Mouse (Mus musculus): Measurements from ENCODE around the gene Clec11a. TPM values are rescaled to one million over a fixed set of nuclear protein-coding genes. Genes with fewer than 3 reads are reported as not detected.

Clec11a gene
- total and polyA plus RNA-seq, 3 experiments, result 0.33 to 0.39 TPM; not detected in 1

GRCm38 (mm10) chr7:44275546-44275945 is 31.2 kb downstream of the Clec11a start:
- DNase-seq (ENCODE audit: low read depth, low spot score), result no peak
- no peaks in the 10 kb centered on the region for H3K4me1 ChIP-seq (ENCODE audit: control insufficient read depth in 1 of 2, insufficient read depth in 2 of 2, low read length in 2 of 2)
- H3K9ac ChIP-seq (ENCODE audit: control insufficient read depth, low read depth, low read length, poor library complexity, severe bottlenecking), result no peak overlapping the region

GRCm38 (mm10) chr7:44274096-44274495 is 32.6 kb downstream of the Clec11a start:
- H3K27me3 ChIP-seq (ENCODE audit: control insufficient read depth in 1 of 2, insufficient read depth in 2 of 2, low read length in 2 of 2), result no peaks in the 10 kb centered on the region
- H3K27ac ChIP-seq (ENCODE audit: control insufficient read depth, low read depth, low read length), result no peak overlapping the region
- no peak overlapping the region for H3K4me3 ChIP-seq (ENCODE audit: control insufficient read depth in 1 of 2, insufficient read depth in 1 of 2, low read depth in 2 of 2, low read length in 2 of 2)
- TF ChIP-seq MYB (IDR thresholded peaks at IDR 0.05; ENCODE audit: low read depth, low read length) (no peak), UBTF (IDR thresholded peaks at IDR 0.05; ENCODE audit: borderline replicate concordance, insufficient read depth, low read depth, low read length) (no peak), NELFE (IDR thresholded peaks at IDR 0.05; ENCODE audit: low read depth, low read length) (no peak), ZMIZ1 (IDR thresholded peaks at IDR 0.05; ENCODE audit: low read depth, low read length) (no peak), ZC3H11A (IDR thresholded peaks at IDR 0.05; ENCODE audit: low read depth, low read length) (no peak), ZKSCAN1 (IDR thresholded peaks at IDR 0.05; ENCODE audit: low read depth, low read length) (no peak), NRF1 (IDR thresholded peaks at IDR 0.05; ENCODE audit: insufficient read depth, low read depth, low read length, poor library complexity, severe bottlenecking) (no peak), SIN3A (IDR thresholded peaks at IDR 0.05; ENCODE audit: low read length) (no peak), USF2 (IDR thresholded peaks at IDR 0.05; ENCODE audit: borderline replicate concordance in 1 of 2, insufficient read depth in 1 of 2, low read depth in 1 of 2, low read length in 2 of 2) (no peak), MXI1 (IDR thresholded peaks at IDR 0.05; ENCODE audit: low read depth, low read length) (no peak), JUND (IDR thresholded peaks at IDR 0.05; ENCODE audit: low read depth, low read length) (no peak), BHLHE40 (IDR thresholded peaks at IDR 0.05; ENCODE audit: borderline replicate concordance, low read depth, low read length) (no peak), RAD21 (IDR thresholded peaks at IDR 0.05; ENCODE audit: low read depth, low read length) (no peak)
- H3K36me3 ChIP-seq (ENCODE audit: control insufficient read depth in 1 of 2, insufficient read depth in 2 of 2, low read length in 2 of 2), result no peaks in the 10 kb centered on the region
- no peak overlapping the region for H3K9ac ChIP-seq (ENCODE audit: control insufficient read depth, low read depth, low read length, poor library complexity, severe bottlenecking)
- no peaks in the 10 kb centered on the region for H3K4me1 ChIP-seq (ENCODE audit: control insufficient read depth in 1 of 2, insufficient read depth in 2 of 2, low read length in 2 of 2)
- H3K9me3 ChIP-seq (replicated peaks; ENCODE audit: insufficient read depth, low read length), result no peaks in the 10 kb centered on the region
- no peaks in the 10 kb centered on the region for H3K79me2 ChIP-seq (ENCODE audit: control insufficient read depth, insufficient read depth, low read length, poor library complexity)
- DNase-seq (ENCODE audit: low read depth, low spot score), result no peak

More at GRCm38 (mm10) chr7:44275546-44275945, 31.2 kb downstream of the Clec11a start:
- no peaks in the 10 kb centered on the region for H3K36me3 ChIP-seq (ENCODE audit: control insufficient read depth in 1 of 2, insufficient read depth in 2 of 2, low read length in 2 of 2)
- H3K27ac ChIP-seq (ENCODE audit: control insufficient read depth, low read depth, low read length), result no peak overlapping the region
- no peak overlapping the region for H3K4me3 ChIP-seq (ENCODE audit: control insufficient read depth in 1 of 2, insufficient read depth in 1 of 2, low read depth in 2 of 2, low read length in 2 of 2)
- H3K79me2 ChIP-seq (ENCODE audit: control insufficient read depth, insufficient read depth, low read length, poor library complexity), result no peaks in the 10 kb centered on the region
- TF ChIP-seq ZC3H11A (IDR thresholded peaks at IDR 0.05; ENCODE audit: low read depth, low read length) (no peak), MEF2A (IDR thresholded peaks at IDR 0.05; ENCODE audit: extremely low read depth, insufficient replicate concordance, low read depth, low read length, poor library complexity, severe bottlenecking) (no peak), TCF12 (IDR thresholded peaks at IDR 0.05; ENCODE audit: low read depth, low read length) (no peak), ELF1 (IDR thresholded peaks at IDR 0.05; ENCODE audit: low read depth, low read length) (no peak), RCOR1 (IDR thresholded peaks at IDR 0.05; ENCODE audit: low read depth, low read length) (no peak)
- H3K27me3 ChIP-seq (ENCODE audit: control insufficient read depth in 1 of 2, insufficient read depth in 2 of 2, low read length in 2 of 2), result no peaks in the 10 kb centered on the region
- no peaks in the 10 kb centered on the region for H3K9me3 ChIP-seq (replicated peaks; ENCODE audit: insufficient read depth, low read length)

All from MEL (cell line).